Mouse (Mus musculus) liver, adult (tissue): ENCODE data around the gene Dhx16.

Experiments
- GATA4 ChIP-seq: IDR thresholded peaks from 2 replicates; pipeline ENCODE4 v1.6.1; 2014; ENCODE audit warnings: mild to moderate bottlenecking, low read length; ENCODE audit not compliant: insufficient replicate concordance

Dhx16 gene

DNA sequence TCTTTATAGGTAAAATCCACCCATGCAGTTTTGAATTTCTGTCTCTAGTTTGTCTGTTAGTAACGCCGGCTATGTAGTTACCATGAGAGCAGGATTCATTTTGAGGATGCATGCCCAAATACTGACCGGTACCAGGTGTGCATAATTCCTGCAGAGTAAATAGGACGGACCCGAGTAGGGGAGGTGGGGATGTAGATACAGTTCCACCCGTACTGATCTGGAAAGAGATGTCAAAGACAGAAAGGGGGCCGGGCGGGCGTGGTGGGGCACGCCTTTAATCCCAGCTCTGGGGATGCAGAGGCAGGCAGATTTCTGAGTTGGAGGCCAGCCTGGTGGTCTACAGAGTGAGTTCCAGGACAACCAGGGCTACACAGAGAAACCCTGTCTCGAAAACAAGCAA, 37.6 kb upstream of the Dhx16 start:
- TF ChIP-seq GATA4: no peak

DNA sequence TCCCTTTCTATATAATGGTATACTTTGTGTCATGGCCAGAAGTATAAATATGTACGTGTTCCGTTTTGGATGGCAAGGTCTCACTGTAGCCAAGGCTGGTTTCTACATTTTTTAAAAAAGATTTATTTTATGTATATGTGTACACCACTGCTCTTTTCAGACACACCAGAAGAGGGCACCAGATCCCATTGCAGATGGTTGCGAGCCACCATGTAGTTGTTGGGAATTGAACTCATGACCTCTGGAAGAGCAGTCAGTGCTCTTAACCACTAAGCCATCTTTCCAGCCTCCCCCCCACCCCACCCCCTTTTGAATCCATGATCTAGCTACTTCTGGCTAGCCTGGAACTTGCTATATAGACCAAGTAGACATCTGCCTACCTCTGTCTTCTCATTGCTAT, 36.1 kb upstream of the Dhx16 start:
- TF ChIP-seq GATA4: no peak

DNA sequence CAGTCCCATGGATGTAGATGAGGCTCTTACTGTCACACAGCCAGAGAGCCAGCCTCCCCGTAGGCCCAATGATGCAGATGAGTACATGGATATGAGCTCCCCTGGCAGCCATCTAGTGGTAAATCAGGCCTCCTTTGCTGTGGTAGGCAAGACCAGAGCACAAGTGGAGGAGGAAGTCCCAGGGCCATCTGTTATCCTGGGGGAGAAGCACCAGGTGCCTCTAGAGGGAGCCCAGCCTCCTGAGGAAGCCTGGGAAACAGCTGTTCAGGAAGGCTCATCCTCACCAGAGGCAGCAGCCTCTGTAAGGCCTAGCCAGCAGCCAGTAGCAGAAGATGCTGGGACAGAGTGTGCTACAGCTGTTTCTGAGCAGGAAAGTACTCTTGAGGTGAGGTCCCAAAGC, 31.5 kb upstream of the Dhx16 start:
- no peak for TF ChIP-seq GATA4

DNA sequence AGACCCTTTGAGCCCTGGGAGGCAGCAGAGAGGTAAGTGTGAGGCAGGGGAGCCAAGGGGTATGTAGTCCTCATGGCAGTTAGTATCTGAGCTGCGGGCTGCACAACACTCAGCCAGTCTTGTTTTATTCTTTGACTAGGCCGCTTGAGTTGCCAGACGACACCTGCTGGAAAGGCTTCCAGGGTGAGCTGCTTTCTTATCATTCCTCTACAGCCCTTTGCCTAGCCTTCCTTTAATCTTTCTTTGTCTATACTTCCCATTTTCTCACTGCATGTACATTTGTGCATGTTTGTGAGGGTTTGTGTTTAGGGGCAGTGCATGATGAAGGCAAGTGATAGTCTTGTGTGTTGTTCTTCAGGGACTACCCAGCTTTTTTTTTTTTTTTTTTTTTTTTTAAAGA, 28.6 kb upstream of the Dhx16 start:
- TF ChIP-seq GATA4: no peak

DNA sequence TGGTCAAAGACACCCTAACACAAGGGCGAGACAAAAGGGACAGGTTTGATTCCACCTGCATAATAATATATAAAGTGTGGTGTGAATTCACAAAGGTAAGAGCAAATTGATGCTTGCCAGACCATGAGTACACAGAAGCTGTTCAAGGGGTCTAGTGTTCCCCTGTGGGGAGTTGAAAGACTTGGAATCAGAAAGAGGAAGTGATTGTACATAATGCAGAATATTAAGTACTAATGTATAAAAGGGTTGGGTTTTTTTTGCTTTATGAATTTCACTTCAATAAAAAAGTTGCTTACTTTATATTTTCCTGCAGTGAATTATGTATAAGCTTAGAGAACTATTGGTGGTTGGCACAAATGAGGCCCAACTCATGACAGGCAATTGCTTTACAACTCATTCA, 20.2 kb upstream of the Dhx16 start:
- TF ChIP-seq GATA4: no peak

DNA sequence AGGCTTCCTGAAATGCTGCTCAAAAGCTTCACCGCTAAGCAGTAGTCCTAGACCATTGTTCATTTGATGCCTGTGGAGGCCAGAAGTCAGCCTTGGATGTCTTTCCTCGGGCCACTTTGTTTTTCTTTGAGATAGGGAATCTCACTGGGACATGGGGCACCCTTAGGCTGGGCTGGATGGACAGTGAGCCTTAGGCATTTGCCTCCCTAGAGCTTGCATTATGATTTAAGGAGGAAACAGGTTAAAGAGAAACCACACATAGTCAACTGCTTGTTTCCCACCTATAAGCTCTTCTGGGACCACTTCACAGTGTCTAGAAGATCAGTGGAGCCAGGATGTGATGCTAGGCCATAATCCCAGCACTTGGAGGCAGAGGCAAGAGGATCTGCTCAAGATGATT, 19.8 kb upstream of the Dhx16 start:
- TF ChIP-seq GATA4: no peak

DNA sequence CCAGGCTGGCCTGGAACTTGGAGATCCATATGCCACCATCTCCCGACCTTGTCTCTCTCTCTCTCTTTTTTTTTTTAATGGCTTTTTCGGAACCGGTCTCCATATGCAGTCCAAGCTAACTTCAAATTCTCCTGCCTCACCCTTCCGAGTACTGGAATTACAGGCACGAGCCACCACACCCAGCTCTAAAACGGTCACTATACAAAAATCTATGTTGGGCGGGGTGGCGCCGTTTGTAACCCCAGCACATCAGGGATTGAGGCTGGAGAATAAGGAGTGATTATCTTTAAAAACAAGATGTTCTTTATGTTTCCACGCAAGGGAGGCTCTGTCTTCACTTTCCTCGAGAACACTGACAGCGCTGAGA, 18.8 kb upstream of the Dhx16 start:
- no peak for TF ChIP-seq GATA4

DNA sequence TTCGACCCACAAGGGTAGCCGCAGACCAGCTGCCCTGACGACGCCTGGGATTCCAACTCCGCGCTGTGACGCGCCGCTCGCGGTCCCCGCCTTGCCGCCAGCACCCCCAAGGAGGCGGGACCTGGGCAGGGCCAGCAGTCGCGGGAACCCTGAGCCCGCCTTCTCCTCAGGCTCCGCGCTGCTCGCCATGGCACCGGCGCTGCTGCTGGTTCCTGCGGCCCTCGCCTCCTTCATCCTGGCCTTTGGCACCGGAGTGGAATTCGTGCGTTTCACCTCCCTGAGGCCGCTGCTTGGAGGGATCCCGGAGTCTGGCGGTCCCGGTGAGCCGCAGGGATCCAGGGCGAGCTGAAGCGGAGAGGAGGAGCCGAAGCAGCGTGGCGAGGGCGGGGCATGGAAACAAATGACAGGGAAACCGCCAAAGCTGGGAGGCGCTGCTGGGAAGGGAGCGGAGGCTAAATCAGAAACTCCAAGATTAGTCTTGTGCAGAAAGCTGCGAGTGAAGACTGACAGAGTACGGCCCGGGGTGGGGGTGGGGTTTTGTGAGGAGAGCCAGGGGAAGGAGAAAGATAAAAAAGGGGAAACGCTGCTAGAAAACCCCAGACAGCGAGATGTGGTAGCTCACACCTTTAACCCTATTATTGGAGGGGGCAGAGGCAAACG, 18.3 kb upstream of the Dhx16 start, which contains the start of gene Nrm:
Gene Nrm (plus strand): TSS at position 121 of the 660 bp plus-strand sequence.
- 0 out of 2 replicates have a peak, but pooled peaks have one; percentile 16 for TF ChIP-seq GATA4

DNA sequence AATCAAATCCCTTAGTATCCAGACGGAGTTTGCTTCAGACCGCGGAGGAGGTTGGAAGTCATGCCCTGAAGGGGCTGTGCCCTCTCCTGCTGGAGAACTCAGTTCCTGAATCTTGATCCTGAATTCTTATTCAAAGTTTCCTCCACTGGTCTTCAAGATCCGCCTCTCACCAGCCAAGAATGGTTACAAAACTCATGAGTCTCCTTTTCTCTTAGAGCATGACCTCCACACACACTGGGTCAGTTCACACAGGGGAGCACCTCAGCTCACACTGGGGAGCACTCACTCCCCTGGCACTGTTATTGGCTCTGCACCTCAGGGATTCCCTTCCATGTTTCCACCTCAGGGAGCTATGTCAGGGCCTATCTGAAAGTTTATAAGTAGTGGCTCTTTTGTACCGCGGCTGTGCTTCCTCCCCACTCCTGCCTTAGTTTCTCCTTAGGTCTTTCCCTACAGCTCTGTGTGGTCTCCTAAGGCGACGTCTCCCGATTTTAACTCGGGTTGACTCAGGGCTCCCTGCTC, 14.7 kb upstream of the Dhx16 start:
- no peak for TF ChIP-seq GATA4

DNA sequence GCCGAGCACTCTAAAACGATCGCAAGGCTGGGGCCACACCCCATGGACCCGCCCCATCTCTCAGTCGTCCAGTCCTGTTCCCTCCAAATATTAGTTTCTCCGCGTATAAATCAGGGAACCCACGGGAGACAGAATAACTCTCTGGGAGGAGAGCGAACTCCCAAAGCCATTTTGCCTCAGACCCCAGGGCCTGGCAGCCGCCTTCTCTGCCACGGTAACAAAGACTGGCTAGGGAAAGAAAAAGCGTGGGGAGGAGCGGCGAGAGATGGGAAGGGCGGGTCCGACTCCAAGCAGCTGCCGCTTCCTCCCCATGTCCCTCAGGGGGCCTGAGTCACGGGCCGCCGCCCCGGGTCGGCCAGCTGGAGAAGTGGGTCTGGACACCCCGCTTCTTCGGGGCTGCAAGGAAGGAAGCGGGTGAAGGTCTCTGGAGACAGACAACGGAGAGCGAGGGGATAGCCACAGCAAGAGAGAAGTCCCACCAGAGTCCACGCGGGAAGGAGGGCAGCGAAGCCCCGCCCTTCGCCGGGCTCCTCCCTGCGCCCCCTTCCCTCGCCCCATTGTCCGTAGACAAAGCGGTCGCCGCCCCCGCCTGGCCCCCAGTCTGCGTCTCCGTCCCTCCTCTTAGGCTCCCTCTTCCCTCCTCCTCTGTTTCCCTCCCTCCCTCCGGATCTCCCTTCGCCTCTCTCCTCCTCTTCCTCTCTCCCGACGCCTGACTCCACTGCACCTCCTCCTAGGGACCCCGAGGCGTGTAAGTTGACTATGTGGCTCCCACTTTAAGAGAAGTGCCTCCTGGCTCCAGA, 13.9 kb upstream of the Dhx16 start, which contains the start of gene Ppp1r18:
Gene Ppp1r18 (plus strand): TSS at position 113 of the 800 bp plus-strand sequence.
- TF ChIP-seq GATA4: no peak

DNA sequence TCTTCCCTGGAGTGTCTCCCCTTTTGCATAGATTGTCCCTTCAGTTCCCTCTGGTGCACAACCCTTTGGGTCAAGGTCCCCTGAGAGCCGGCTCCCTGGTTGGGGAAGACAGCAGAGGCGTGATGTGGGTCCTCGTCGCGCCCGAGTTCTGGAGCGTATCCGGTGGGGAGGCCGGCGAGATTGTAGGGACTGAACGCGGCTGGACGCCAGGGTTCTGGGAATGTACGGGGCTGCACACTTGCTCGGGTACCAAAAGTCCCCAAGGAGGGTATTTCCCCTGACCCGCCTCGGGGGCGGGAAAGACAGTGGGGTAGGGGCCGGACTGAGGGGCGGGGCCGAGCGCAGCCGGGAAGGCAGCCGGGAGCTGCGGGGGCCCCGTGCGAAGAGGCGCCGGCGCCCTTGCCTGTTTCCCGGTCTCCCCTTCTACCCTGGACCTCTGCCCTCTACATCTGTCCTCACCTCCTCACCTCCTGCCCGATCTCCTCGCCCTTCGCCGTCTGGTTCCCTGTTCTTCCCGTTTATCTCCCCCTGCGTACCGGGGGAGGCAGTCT, 13.3 kb upstream of the Dhx16 start:
- peak; percentile 6; the same call in 1 of the 2 replicates for TF ChIP-seq GATA4

DNA sequence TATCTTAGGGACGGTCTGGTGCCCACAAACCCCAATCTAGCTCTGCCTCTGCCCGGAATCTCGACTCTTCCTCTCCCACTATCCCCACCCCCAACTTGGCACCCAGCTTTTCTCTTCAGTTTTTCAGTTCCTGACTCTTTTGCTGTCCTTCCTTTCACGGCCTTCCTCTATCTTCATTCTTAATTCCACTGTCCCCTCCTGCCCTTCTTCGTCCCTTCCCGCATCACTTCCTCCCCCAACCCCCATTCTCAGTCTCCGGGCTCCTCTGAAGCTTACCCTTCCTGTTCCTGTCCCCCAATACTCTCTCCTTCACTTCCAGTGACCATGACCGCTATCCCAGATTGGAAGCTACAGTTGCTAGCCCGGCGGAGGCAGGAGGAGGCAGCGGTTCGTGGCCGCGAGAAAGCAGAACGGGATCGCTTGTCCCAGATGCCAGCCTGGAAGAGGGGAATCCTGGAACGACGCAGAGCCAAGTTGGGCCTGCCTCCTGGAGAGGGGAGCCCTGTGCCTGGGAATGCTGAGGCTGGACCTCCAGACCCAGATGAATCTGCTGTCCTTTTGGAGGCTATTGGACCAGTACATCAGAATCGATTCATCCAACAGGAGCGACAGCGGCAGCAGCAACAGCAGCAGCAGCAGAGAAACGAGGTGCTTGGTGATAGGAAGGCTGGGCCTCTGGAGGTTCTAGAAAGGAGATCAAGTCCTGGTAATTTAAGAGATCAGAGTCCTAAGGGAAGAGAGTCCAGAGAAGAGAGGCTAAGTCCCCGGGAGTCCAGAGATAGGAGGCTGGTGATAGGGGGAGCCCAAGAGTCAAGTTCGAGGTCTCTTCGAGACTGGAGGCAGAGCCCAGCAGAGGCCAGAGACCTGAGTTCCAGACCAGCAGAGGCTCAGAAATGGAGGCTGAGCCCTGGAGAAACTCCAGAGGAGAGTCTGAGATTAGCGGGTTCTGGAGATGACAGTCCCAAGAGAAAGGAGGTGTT, 12.4 kb upstream of the Dhx16 start:
- no peak for TF ChIP-seq GATA4

DNA sequence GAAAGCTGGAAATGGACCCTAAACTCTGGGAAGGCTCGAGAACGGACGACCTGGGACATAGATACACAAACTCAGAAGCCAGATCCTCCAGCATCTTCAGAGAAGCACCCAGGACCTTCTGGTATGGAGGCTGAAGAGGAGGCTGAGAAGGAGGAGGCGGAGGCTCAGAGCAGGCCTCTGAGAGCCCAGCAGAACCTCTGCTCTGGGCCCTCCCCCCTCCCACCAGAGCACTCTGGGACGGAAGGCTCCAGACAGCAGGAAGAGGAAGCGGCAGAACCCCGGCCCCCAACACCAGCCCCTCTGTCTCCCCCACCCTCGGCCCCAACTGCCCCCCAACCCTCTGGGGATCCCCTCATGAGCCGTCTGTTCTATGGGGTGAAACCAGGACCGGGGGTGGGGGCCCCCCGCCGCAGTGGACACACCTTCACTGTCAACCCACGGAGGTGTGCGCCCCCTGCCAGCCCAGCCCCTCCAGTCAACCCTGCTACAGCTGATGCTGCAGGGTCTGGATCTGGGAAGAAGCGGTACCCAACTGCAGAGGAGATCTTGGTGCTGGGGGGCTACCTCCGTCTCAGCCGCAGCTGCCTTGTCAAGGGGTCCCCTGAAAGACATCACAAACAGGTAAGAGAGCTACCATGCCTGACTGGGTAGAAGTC, 11.3 kb upstream of the Dhx16 start:
- TF ChIP-seq GATA4: no peak

DNA sequence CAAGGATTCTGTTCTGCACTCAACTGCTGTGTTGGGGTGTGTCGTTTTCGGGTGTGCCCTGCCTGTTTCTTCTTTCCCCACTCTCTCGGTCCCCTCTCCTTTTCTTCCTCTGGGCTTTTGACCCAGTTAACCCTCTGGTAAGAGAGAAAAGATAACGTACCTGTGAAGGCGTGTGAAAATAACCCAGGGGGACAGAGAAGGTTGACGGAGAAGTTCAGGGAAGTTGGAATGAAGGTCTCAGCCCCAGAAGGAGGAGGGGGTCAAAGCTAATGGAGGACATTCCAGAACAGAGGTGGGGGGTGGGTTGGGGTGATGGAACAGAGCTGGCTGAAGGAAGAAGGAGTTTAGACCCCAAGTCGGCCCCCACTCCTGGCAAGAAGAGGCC, 10.7 kb upstream of the Dhx16 start:
- no peak for TF ChIP-seq GATA4
